Mouse (Mus musculus) layer of hippocampus, adult 2 months (tissue): Measurements from ENCODE around the gene Atpif1. TPM values are rescaled to one million over a fixed set of nuclear protein-coding genes. Genes with fewer than 3 reads are reported as not detected.

Experiments
- DNase-seq, 2 experiments: peaks; one replicate each; pipeline ENCODE4 v3.0.0; 2022; ENCODE audit warnings: low spot score in 2 of 2
- H3K27ac ChIP-seq: fragments of 200-600 bp; 2 replicates; pipeline ENCODE4 v1.8.1; 2022
- H3K4me3 ChIP-seq: fragments of 200-600 bp; 2 replicates; pipeline ENCODE4 v1.8.1; 2022; ENCODE audit warnings: mild to moderate bottlenecking
- CTCF ChIP-seq: fragments of 200-600 bp; conservative IDR thresholded peaks from 2 replicates; pipeline ENCODE4 v1.8.1; 2022; ENCODE audit warnings: antibody characterized with exemption, mild to moderate bottlenecking, moderate library complexity
- total RNA-seq, 2 experiments: library from RNA; stranded (reverse); gene quantifications; 2 replicates each; pipeline ENCODE4 v1.2.3; 2021

Gene Atpif1
- total RNA-seq, 2 experiments from 2014 or later = 416 to 419 TPM

DNA sequence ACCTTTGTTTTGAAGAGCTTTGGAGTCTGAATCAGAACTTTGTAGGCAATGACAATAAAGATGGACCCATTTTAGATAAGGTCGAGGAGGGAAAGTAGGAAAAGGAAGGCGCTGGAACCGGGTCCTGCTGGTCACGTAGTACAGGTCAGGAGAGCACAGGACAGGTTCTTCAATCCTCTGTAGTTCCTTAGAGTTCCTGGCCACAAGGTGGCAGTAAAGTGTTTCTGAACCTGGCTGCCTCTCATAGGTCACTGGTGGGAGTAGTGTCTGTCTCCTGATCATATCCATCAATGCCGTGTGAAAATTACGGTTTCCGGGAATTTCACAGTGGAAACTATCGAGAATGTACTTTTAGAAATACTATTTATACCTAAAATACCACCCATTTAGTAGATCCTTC lies 12.4 kb upstream of the Atpif1 start:
- peak; percentile 41 to 69 for DNase-seq
- Histone ChIP-seq H3K4me3 (no peak overlapping the region), H3K27ac (no peak overlapping the region)
- peak; percentile 88 for TF ChIP-seq CTCF

DNA sequence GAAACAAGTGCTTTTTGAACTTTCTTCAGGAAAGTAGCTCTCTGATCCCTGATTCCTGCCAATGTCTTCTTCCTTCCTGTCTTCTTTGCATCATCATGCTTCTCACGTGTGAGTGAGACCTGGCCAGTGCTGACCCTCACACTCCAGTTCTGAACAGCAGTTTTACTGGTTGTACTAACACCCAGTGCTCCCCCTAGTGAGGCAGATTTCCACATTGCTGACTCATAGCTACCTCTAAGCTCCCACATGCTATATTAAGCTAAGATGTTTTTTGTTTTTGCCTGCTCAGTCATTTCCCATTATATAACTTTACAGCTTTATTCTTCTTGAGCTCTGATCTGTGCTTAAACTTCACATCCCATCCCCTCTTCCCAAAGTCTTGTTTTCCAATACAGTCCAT lies 9.3 kb upstream of the Atpif1 start:
- peak in 1 of 2 experiments; percentile 60 for DNase-seq
- H3K4me3 ChIP-seq = no peak overlapping the region
- peak; percentile 57 for TF ChIP-seq CTCF
- peak overlapping the region; percentile 63 for H3K27ac ChIP-seq

DNA sequence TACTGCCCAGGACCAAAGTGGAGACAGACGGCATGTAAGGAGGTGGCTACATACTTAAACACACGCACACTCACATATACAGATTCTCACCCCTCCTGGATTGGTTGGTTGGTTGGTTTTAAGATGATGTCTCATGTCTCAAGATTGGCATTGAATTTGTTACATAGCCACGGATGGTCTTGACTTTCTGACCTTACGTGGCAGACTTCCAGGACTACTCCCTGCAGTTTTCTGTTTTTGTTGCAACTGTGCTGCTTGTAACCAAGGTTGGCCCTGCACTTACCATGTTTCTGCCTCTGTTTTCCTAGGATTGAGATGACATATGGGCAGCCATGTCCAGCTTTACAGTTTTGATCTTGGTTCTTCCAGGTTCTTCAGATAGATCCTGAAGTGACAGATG lies 8.0 kb upstream of the Atpif1 start:
- H3K4me3 ChIP-seq = no peak overlapping the region
- no peak for DNase-seq
- TF ChIP-seq CTCF = no peak
- no peak overlapping the region for H3K27ac ChIP-seq

DNA sequence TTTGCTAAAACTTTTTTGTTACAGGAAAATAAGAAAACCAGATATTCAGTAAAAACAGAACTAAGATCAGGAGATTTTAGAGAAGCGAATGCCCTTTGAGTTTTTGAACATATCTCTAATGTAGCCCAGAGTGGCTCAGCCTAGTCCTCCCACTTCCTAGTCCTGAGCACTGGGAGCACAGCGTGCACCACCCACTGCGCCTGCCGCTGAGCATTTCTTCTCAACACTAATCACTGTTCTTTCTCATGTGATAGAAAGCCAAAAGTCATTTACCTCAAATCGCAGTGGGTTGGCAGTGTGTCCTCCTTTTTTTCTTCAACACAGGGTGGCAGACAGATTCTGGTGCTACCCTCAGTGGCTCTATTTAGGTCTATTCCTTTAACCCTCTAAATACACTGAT lies 6.0 kb upstream of the Atpif1 start:
- Histone ChIP-seq H3K27ac (no peak overlapping the region), H3K4me3 (no peak overlapping the region)
- TF ChIP-seq CTCF = no peak
- peak in 1 of 2 experiments; percentile 22 for DNase-seq

DNA sequence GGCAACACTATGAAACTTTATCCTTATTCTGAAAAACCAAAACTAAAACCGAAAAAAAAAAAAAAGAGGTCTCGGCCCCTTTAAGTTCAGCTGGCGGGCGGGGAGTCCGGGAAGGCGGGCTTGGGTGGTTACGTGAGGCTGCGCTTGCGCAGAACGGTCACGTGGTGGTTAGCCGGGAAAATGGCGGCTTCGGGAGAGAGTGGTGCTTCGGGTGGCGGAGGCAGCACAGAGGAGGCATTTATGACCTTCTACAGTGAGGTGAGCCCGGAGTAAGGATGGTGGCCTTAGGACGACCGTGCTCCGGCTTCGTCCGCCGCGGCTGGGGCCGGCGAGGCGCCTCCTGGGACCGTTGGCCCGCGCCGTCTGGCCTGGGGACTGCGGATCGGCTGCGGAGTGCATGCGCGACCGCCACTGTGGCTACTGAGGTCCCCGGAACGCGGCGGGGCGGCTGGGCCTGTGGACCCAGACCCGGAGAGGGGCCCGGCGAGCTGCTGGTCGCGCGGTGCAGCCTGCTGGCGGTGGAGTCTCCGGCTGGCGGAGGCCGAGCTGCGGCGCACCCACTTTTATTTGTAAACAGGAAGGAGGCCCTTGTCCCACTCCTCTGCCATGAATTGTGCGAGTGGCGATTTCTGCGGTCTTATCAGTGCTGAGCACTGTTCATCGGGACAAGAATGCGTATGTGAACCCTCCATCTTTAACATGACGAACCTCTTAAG lies 2.1 kb upstream of the Atpif1 start, which contains the start of gene Dnajc8:
Dnajc8 (plus strand) TSS at position 145 of the 716 bp plus-strand sequence.
- no peak for TF ChIP-seq CTCF
- DNase-seq = peak; percentile 93 to 95
- H3K27ac ChIP-seq = peak within 1 kb of the TSS; percentile 92

DNA sequence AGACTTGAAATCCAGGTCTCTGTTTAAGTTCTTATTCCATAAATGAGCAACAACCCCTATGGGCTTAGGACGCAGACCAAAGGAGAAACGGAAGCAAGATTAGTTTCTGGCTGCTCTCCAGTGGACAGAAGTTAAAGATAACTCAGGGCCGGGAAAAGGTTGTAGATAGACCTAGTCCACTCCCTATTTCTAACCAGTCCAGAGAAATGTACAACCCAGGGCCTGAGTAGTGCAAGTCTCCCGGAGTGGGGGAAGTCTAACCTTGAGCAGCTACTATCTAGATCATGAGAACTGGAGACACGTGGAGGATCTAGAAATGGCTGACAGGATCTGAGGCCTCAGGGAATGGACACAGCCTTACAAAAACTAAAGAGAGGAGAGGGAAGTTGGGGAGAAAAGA lies 963 bp downstream of the Atpif1 start:
- peak in 1 of 2 experiments; percentile 15 for DNase-seq
- no peak for TF ChIP-seq CTCF
- Histone ChIP-seq H3K27ac (peak overlapping the region; percentile 96), H3K4me3 (peak overlapping the region; percentile 79)

More for the DNA sequence above, 2.1 kb upstream of the Atpif1 start, which contains the start of gene Dnajc8:
- H3K4me3 ChIP-seq = peak within 1 kb of the TSS; percentile 98

DNA sequence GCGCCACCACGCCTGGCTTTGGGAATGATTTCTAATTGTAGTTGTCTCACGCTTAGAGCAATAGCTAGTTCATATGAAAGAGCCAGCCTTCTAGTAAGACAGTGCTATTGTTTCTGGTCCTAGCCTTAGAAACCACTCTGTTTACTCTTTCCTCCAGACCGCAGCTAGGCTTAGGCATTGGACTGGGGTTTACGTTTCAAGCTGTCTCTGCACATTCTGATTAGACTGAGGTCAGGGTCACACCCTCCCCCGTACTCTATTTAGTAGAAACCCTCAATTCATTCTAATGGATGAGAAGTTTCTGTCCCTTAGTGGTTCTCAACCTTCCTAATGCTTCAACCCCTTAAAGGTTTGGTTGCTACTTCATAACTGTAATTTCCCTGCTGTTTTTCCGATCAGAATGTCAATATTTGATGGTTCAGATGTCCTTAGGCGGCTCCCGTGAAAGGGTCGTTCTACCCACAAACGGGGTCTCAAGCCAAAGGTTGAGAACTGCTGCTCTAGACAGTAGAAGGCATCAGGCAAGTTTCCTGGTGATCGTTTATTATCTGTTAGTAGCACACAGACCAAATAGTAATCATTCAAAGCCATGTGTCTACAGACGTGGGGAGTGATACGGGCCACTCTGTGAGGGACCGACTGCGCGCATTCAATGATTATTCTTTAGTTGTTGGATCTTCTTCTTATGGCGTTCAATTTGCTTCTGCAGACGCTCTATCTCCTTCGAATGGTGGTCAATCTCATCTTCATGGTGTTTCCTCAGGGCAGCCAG lies 3.2 kb downstream of the Atpif1 start:
- H3K4me3 ChIP-seq = no peak overlapping the region
- TF ChIP-seq CTCF = no peak
- no peak for DNase-seq
- no peak overlapping the region for H3K27ac ChIP-seq

DNA sequence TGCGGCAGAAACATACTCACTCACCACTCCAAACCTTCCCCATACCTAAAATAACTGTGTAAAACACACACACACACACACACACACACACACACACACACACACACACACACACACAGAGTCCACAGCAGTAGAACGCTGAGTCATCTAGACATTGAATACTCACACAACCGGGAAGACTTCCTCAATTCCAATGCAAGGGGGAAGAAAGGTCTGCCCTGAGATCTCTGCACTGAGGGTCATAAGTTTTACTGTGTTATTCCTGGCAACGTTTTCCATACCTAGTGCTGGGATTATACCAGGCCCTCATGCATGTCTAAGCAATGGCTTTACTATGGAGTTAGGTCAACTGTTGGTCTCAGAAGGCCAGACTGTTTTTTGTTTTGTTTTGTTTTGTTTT lies 4.1 kb downstream of the Atpif1 start:
- no peak for TF ChIP-seq CTCF
- no peak for DNase-seq
- Histone ChIP-seq H3K4me3 (no peak overlapping the region), H3K27ac (no peak overlapping the region)

DNA sequence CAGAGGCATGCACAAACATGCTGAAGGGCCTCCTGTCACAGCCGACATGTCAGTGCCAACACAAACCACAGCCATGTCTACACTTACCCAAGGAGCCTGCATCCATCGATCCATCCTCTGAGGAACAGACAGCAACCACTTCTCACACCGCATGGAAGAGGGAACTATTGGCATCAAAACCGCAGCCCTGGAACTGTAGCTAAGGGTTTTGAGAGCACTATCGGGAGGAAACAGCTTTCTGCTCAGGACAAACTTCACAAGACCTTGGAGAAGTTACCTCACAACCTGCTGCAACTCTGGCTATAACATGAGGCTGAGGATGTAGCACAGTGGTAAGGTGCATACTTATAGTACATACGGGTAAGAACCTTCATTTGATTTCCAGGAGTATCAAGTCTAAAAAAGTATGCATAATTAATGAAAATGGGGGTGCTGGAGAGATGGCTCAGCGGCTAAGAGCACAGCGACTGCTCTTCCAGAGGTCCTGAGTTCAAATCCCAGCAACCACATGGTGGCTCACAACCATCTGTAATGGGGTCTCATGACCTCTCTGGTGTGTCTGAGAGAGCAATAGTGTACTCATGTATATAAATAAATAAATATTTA lies 5.4 kb downstream of the Atpif1 start:
- no peak for DNase-seq
- no peak overlapping the region for H3K27ac ChIP-seq
- H3K4me3 ChIP-seq = no peak overlapping the region
- TF ChIP-seq CTCF = no peak

DNA sequence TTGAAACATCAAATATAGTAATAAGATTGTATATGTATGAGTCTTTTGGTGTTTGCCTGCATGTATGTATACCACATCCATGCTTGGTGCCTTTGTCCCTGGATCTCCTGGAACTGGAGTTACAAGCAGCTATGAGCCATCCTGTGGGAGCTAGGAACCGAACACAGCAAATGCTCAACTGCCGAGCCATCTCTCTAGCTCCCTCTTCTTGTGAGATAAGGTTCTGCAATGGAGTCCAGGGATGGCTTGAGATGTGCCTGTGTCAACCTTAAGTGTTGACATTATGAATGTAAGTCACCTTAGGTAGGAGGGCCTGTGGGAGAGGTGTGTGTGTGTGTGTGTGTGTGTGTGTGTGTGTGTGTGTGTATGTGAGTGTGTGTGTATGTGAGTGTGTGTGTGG lies 6.8 kb downstream of the Atpif1 start:
- TF ChIP-seq CTCF = peak; percentile 56
- no peak for DNase-seq
- no peak overlapping the region for H3K4me3 ChIP-seq
- no peak overlapping the region for H3K27ac ChIP-seq

DNA sequence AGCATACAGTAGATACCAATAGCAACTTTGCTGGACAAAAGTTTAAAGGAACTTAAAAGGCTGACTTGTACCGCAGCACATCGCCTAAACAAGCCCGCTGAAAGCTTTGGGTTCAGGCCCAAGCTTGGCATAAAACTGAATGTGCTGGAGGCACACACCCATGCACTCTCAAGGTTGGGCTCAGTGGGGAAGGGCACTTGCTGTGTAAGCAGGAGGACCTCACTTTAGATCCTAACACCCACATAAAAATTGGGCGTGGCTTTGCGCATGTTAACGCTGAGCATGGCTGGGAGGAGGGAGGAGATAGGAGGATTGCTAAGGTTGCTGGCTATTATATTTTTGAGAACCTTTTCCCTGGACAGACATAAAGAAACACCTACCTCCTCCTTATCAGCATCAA lies 8.7 kb downstream of the Atpif1 start:
- H3K27ac ChIP-seq = no peak overlapping the region
- no peak for TF ChIP-seq CTCF
- DNase-seq = no peak
- H3K4me3 ChIP-seq = no peak overlapping the region

DNA sequence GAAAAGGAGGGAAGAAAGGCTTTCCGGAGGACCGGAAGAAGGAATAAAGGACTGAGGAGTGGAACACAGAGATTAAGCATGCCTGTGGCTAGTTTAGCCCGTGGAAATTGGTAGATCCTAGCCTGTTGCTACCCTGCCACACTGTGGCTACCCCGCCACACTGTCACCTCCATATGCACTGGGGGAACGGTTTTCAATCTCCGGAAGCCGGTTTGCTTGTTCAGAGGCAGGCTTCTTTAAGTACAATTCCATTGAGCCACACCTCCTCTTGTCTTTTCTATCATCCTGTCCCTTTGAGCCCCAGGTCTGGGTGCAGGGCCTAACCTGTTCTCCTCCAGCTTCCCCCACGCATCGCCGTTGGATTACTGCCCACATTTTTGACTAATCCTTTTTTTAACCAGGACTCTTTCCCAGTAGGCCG lies 9.1 kb downstream of the Atpif1 start:
- Histone ChIP-seq H3K4me3 (no peak overlapping the region), H3K27ac (no peak overlapping the region)
- no peak for DNase-seq
- TF ChIP-seq CTCF = no peak

DNA sequence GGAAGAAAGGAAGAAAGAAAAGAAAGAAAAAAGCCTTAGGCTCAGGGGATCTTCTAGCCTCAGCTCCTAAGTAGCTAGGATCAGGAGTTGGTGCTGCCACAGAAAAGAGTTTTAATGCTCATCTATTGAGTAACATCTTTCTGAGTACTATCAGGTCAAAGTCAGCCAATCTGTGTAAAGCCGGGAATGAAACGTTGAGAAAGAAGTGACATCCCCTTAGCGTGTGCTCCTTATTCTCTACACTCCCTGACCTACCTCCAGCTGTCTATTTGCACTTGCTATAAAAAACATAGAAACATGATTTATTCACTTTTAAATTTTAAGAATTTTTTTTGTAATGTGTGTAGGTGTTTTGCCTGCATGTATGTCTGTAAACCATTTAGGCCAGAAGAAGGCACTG lies 14.3 kb downstream of the Atpif1 start:
- H3K27ac ChIP-seq = no peak overlapping the region
- no peak for DNase-seq
- no peak overlapping the region for H3K4me3 ChIP-seq
- no peak for TF ChIP-seq CTCF
